Mouse (Mus musculus) midbrain, embryonic 13.5 days (tissue): Measurements from ENCODE around the gene Mbd6. TPM values are rescaled to one million over a fixed set of nuclear protein-coding genes. Genes with fewer than 3 reads are reported as not detected.

Source experiments
- ATAC-seq: fragments of 200-750 bp; cut with Nextera tagmentation; 2 replicates; pipeline ENCODE4 v1.8.0; 2017; ENCODE audit warnings: mild to moderate bottlenecking, moderate TSS enrichment, moderate library complexity
- H3K27ac ChIP-seq: fragments of 300-500 bp; sonication (generic); 2 replicates; pipeline ENCODE4 v1.5.1; 2015; ENCODE audit warnings: inconsistent platforms, mild to moderate bottlenecking, moderate library complexity
- H3K27me3 ChIP-seq: fragments of 300-500 bp; sonication (generic); 2 replicates; pipeline ENCODE4 v1.6.1; 2015; ENCODE audit warnings: mild to moderate bottlenecking, inconsistent platforms
- H3K36me3 ChIP-seq: fragments of 300-500 bp; sonication (generic); 2 replicates; pipeline ENCODE4 v1.6.1; 2015; ENCODE audit warnings: mild to moderate bottlenecking, inconsistent platforms
- H3K4me1 ChIP-seq: fragments of 300-500 bp; sonication (generic); replicated peaks from 2 replicates; pipeline ENCODE4 v1.6.1; 2015; ENCODE audit warnings: inconsistent platforms
- H3K4me2 ChIP-seq: fragments of 300-500 bp; sonication (generic); replicated peaks from 2 replicates; pipeline ENCODE4 v1.6.1; 2015; ENCODE audit warnings: moderate library complexity, mild to moderate bottlenecking, inconsistent platforms
- H3K4me3 ChIP-seq: fragments of 300-500 bp; sonication (generic); replicated peaks from 2 replicates; pipeline ENCODE4 v1.5.1; 2015; ENCODE audit warnings: mild to moderate bottlenecking, inconsistent platforms
- H3K9ac ChIP-seq: fragments of 300-500 bp; sonication (generic); replicated peaks from 2 replicates; pipeline ENCODE4 v1.6.1; 2015; ENCODE audit warnings: mild to moderate bottlenecking, inconsistent platforms
- H3K9me3 ChIP-seq: fragments of 300-500 bp; sonication (generic); 2 replicates; pipeline ENCODE4 v1.6.1; 2016; ENCODE audit warnings: mild to moderate bottlenecking, inconsistent platforms
- WGBS: fragments of 180-500 bp; shearing (Covaris S2); methylation state at CpG from one replicate; pipeline ENCODE4 v1.1.7; 2015; 5-methylcytosine and 5-hydroxymethylcytosine counted together
- polyA plus RNA-seq: library from polyadenylated mRNA; unstranded; fragments of >200 nt; fragmentation: Nextera tagmentation; extraction: Ambion mirVana; gene quantifications from 2 replicates; pipeline ENCODE4 v1.2.1, GENCODE M21; 2015

Gene Mbd6
- polyA plus RNA-seq, 1 experiment from 2014 or later: 16.5 TPM

DNA sequence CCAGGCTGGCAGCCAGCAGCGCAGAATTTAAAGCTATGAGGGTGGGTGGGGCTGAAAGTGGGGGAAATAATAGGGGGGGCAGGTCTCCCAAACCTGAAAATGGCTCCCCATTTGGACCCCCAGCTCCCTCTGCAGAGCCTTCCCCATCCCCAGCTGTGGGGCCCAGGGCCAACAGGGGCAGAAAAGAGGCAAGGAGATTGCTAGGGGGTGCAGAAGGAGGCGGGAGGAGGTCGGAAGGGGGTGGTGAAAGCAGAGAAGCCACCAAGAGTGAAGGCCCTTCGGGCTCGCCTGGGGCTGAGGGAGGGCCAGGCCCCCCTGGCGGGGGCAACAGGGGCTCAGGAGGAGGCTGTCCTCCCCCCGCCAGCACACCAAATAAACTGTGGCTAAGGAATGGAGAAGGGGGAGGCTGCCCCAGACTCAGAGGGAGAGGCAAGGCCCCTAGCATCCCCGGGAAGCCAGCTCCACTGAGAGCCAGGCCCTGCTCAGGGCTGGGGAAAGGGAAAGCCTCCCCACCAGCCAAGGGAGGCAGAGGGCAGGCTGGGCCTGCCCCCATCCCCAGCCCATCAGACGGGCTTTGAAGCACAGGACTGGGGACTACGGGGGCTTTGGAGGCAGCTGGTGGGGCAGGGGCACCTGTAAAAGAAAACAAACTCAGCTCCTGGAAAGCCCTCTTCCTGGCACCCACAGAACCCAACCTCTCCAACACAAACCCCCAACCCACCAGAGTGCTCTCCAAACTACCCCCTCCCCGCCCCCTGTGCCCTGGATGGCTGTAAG, 3.9 kb downstream of the Mbd6 start:
- Histone ChIP-seq H3K4me3 (no peak overlapping the region), H3K27ac (0 out of 2 replicates have a peak overlapping the region, but pooled peaks have one; percentile 4), H3K9ac (peak overlapping the region; percentile 82; the same call in 1 of the 2 replicates), H3K9me3 (no peaks in the 10 kb centered on the region), H3K36me3 (peaks cover 74% of the 10 kb centered on the region), H3K4me2 (no peak overlapping the region), H3K27me3 (no peaks in the 10 kb centered on the region), H3K4me1 (peaks cover 47% of the 10 kb centered on the region)
- 66% methylated on average over 10 of the region's 11 CpGs for WGBS
- no peak for ATAC-seq

DNA sequence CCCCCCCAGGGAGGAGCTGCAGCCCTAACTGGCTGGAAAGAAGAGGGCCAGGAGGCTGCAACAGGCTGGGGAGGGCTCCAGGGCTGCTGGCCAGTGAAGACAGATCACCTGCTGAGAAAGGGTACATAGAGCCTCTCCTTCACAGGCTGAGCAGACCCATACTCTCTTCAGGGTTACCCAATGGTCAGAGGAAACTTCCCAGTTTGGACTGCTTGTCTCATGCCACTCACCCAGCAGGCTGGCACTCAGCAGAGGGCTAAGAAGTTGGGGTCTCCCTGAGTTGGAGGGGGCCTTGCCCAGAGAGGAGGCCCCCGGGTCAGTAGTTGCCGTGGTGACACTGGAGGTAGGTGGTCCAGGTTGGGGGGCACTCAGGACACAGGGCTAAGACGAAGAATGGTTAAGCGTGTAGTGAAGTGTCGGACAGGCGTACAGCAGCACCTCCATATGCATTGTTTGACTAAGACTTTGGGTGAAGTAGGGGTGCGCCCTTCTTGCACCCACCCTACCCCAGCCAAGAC, 4.7 kb downstream of the Mbd6 start:
- H3K4me1 ChIP-seq: peaks cover 40% of the 10 kb centered on the region
- 88% methylated on average over 7 of the region's 7 CpGs for WGBS
- no peak for ATAC-seq
- H3K9ac ChIP-seq: no peak overlapping the region
- no peak overlapping the region for H3K27ac ChIP-seq
- no peaks in the 10 kb centered on the region for H3K9me3 ChIP-seq
- H3K4me3 ChIP-seq: no peak overlapping the region
- peaks cover 81% of the 10 kb centered on the region for H3K36me3 ChIP-seq
- H3K27me3 ChIP-seq: no peaks in the 10 kb centered on the region
- H3K4me2 ChIP-seq: no peak overlapping the region

DNA sequence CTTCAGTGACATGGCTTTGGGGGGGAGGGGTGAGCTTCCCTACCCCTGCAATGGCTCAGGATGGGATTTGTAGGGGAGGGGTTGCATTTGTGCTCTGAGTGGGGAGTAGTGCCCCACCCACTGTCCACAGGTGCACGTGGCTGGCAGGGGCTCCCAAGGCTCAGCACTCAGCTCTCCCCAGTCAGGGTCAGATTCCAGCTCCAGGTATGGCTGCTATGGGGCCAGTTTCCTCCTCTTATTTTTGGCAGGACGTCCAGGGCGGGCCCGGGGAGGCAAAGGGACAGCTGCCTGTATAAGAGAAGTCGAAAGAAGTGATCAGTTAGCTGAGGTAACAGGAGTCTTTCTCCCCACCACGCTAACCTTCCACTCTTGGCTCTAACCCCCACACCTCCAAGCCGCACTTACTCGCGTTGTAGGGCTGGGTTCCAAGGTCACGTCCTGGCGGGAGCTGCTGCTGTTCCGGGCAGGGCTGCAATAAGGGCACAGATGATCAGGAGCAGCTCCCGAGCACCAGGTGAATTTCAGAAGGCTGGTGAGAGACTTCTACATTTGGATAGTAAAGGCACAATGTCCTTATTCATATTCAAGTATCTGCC, 6.1 kb downstream of the Mbd6 start:
- Histone ChIP-seq H3K27me3 (no peaks in the 10 kb centered on the region), H3K4me2 (no peak overlapping the region), H3K36me3 (peaks cover 96% of the 10 kb centered on the region), H3K4me3 (no peak overlapping the region), H3K9ac (no peak overlapping the region), H3K27ac (0 out of 2 replicates have a peak overlapping the region, but pooled peaks have one; percentile 45), H3K9me3 (no peaks in the 10 kb centered on the region), H3K4me1 (peaks cover 34% of the 10 kb centered on the region)
- no peak for ATAC-seq
- WGBS: 89% methylated on average over 13 of the region's 13 CpGs

DNA sequence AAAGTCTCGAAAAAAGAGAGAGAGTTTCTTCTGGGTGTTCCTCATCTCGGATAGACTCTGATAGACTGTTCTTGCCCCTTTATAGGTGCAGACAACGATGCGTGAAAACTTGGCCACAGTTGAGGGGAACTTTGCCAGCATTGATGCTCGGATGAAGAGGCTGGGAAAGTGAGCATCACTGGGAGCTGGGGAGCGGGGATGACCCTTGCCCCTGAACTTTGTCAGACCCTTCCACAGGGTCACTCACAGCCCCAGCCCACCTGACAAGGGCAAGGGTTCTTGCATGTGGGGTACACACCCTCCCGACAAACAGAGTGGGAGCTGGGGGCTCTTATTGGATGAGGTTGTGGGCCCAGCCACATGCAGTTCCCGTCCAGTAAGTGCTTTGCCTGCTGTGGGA, 7.5 kb downstream of the Mbd6 start:
- H3K9me3 ChIP-seq: no peaks in the 10 kb centered on the region
- H3K4me3 ChIP-seq: no peak overlapping the region
- ATAC-seq: no peak
- H3K4me2 ChIP-seq: no peak overlapping the region
- peaks cover 20% of the 10 kb centered on the region for H3K4me1 ChIP-seq
- WGBS: 89% methylated on average over 8 of the region's 8 CpGs
- H3K9ac ChIP-seq: no peak overlapping the region
- H3K36me3 ChIP-seq: peaks cover 99% of the 10 kb centered on the region
- no peaks in the 10 kb centered on the region for H3K27me3 ChIP-seq
- H3K27ac ChIP-seq: no peak overlapping the region

DNA sequence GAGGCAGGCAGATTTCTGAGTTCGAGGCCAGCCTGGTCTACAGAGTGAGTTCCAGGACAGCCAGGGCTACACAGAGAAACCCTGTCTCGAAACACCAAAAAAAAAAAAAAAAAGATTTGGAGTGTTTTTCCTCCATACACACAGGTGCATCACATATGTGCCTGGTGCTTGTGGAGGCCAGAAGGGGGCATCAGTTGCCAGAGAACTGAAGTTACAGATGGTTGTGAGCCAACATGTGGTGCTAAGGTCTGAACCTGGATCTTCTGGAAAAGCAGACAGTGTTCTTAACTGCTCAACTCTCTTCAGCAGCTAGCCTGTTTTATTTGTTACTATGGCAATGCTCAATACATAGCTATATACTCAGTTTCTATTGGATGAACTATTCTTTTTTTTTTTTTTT, 9.1 kb downstream of the Mbd6 start:
- Histone ChIP-seq H3K4me1 (peaks cover 4% of the 10 kb centered on the region; the same call in 1 of the 2 replicates), H3K9me3 (no peaks in the 10 kb centered on the region), H3K4me2 (no peak overlapping the region), H3K27me3 (no peaks in the 10 kb centered on the region), H3K4me3 (no peak overlapping the region), H3K27ac (no peak overlapping the region), H3K9ac (no peak overlapping the region), H3K36me3 (peaks cover 99% of the 10 kb centered on the region)
- ATAC-seq: no peak
- WGBS: 95% methylated on average over 2 of the region's 2 CpGs

DNA sequence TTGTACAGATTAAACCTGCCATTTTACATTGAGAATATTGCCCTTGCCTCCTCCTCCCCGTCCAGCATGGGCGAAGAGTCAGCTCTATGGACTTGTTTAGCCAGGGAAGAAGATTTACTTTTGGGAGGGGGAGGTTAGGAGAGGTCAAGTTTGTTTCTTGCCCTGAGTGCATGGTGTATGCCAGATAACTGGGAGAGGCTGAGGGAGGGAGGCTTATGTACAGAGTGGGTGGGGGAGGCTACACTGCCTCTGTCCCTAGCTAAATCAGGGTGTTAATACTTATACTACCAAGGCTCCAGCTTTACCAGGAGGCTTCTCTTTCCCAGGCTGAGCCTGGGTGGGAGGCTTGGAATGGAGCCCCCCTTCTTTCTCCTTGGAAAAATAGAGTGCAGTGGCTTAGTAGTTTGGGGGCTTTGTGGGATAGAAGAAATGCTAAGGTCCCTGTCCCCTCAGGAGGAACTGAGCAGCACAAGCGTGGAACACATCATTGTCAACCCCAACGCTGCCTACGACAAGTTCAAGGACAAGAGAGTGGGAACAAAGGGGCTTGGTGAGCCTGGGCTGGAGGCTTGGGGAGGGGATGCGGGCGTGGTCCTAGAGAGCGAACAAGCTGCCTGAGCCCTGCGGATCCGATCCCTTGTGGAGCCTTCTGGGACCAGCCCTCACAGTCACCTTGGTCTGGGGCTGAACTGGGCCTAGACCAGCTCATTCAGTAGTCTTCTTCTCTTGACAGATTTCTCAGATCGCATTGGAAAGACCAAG, 14.4 kb downstream of the Mbd6 start:
- Histone ChIP-seq H3K36me3 (peaks cover 96% of the 10 kb centered on the region), H3K4me1 (peaks cover 10% of the 10 kb centered on the region), H3K9me3 (no peaks in the 10 kb centered on the region), H3K4me3 (no peak overlapping the region), H3K4me2 (no peak overlapping the region), H3K27ac (no peak overlapping the region), H3K9ac (no peak overlapping the region), H3K27me3 (no peaks in the 10 kb centered on the region)
- 81% methylated on average over 11 of the region's 11 CpGs for WGBS
- ATAC-seq: no peak

DNA sequence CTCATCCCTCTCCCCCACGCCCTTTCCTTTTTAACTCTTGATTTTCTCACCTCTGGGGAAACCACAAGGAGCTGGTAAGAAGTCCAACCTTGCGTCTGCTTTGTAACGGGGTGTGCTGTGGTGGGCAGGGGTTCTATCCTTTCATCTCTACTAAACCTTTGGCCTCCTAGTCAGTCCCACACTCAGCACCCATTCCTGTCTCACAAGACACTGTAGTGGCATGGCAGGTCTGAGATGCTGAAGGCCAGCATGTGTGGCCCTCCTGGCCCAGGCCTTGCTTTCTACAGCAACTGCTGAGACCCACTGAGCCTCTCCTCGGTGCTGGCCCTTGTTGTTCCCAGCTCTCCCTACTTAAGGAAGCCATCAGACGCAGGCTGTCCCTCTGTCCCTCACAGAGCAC, 16.4 kb downstream of the Mbd6 start:
- H3K9me3 ChIP-seq: no peaks in the 10 kb centered on the region
- no peak overlapping the region for H3K9ac ChIP-seq
- H3K27ac ChIP-seq: no peak overlapping the region
- no peak overlapping the region for H3K4me3 ChIP-seq
- WGBS: 88% methylated on average over 5 of the region's 5 CpGs
- ATAC-seq: no peak
- H3K36me3 ChIP-seq: peaks cover 89% of the 10 kb centered on the region
- no peak overlapping the region for H3K4me2 ChIP-seq
- H3K4me1 ChIP-seq: peaks cover 31% of the 10 kb centered on the region
- H3K27me3 ChIP-seq: no peaks in the 10 kb centered on the region

DNA sequence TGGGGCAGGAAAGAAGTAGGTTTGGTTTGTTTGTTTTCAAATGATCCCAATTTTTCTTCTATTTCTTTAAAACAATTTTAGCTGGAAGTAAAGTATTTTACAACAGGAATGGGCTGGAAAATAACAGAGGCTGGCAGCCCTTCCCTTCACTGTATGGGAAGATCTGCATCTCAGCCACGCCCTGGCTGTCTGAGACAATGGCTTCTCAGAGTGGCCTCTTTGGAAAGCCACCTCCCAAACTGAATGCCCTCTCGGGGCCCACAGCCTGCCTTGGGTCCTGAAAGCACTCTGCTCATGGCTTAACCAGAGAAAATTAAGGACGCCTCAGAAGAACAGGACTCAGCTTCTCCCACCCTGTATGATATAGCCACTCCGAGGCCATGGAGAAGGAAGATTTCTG, 18.9 kb downstream of the Mbd6 start:
- no peaks in the 10 kb centered on the region for H3K9me3 ChIP-seq

DNA sequence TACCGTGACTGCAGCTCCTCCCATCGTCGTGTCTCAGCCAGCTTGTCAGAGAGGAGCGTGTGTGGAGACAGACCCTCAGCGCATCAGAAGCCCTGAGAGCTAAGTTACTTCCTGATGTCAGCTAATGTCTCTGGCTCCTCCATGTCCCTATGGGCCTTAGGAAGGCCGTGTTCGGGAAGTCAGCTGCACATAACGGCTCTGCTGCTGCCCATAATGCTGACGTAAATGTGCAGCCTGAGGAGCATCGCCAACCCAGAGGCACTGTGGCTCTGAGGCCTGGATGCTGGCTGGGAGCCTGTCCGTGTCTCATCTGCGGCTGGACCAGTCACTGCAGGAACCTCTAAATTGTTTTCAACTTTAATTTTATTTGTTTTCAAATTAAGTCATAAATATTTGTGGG, 19.8 kb downstream of the Mbd6 start:
- no peaks in the 10 kb centered on the region for H3K9me3 ChIP-seq
- 86% methylated on average over 12 of the region's 12 CpGs for WGBS
- peaks cover 10% of the 10 kb centered on the region for H3K27me3 ChIP-seq
- H3K4me1 ChIP-seq: peaks cover 37% of the 10 kb centered on the region
- H3K27ac ChIP-seq: no peak overlapping the region; the same call in 1 of the 2 replicates
- H3K4me3 ChIP-seq: no peak overlapping the region
- H3K36me3 ChIP-seq: peaks cover 55% of the 10 kb centered on the region
- H3K9ac ChIP-seq: peak overlapping the region; percentile 39; the same call in 1 of the 2 replicates
- ATAC-seq: no peak
- H3K4me2 ChIP-seq: 0 out of 2 replicates have a peak overlapping the region, but pooled peaks have one; percentile 5

More for the DNA sequence above, 18.9 kb downstream of the Mbd6 start:
- peaks cover 37% of the 10 kb centered on the region for H3K4me1 ChIP-seq
- H3K36me3 ChIP-seq: peaks cover 64% of the 10 kb centered on the region
- no peak overlapping the region for H3K27ac ChIP-seq
- peak overlapping the region; percentile 41; the same call in 1 of the 2 replicates for H3K9ac ChIP-seq
- H3K4me2 ChIP-seq: no peak overlapping the region
- WGBS: 77% methylated on average over 4 of the region's 4 CpGs
- no peak overlapping the region for H3K4me3 ChIP-seq
- peaks cover 2% of the 10 kb centered on the region; the same call in 1 of the 2 replicates for H3K27me3 ChIP-seq
- no peak for ATAC-seq

DNA sequence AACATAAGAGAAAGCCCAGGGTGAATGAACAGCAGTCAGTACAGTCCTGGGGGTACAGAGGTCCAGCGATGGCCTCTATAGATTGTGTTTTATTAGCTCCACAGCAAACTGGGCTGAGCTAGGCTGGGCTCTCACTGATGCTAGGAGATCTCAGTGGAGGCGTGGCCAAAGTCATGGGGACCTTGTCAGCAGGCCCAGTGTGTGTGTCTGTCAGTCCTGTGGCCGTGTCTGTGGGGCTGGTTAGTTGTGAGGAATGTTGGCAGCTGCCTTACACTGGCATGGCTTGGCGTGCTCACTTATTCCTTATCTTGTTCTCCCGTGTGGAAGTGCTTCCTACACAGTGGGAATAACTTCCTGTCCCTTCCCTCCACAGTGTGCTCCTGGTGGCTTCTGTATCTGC, 20.4 kb downstream of the Mbd6 start:
- H3K4me2 ChIP-seq: 0 out of 2 replicates have a peak overlapping the region, but pooled peaks have one; percentile 9
- H3K36me3 ChIP-seq: peaks cover 49% of the 10 kb centered on the region
- H3K9me3 ChIP-seq: no peaks in the 10 kb centered on the region
- H3K27ac ChIP-seq: no peak overlapping the region
- H3K4me3 ChIP-seq: no peak overlapping the region
- WGBS: 84% methylated on average over 5 of the region's 5 CpGs
- peak overlapping the region; percentile 39; the same call in 1 of the 2 replicates for H3K9ac ChIP-seq
- no peak for ATAC-seq
- peaks cover 40% of the 10 kb centered on the region for H3K4me1 ChIP-seq
- peaks cover 12% of the 10 kb centered on the region for H3K27me3 ChIP-seq

DNA sequence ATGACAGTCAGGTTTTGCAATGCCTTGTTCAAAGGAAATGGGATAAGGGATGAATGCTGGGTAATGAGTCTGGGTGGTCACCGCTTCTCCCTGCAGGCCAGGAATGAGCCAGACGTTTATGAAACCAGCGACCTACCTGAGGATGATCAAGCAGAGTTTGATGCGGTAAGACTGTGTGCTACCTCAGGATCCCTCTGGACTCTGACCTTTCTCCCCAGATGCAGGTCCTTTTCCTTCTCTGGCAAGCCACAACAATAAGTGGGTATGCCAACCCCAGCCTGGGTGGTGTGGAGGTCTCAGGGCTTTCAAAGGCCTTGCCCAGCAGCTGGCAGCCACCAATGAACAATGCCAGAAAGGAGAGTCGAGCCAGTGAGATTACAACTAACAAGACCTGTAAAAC, 21.5 kb downstream of the Mbd6 start:
- peaks cover 38% of the 10 kb centered on the region for H3K36me3 ChIP-seq
- H3K4me1 ChIP-seq: peaks cover 43% of the 10 kb centered on the region
- H3K27me3 ChIP-seq: peaks cover 12% of the 10 kb centered on the region
- H3K9me3 ChIP-seq: no peaks in the 10 kb centered on the region
- peak overlapping the region; percentile 100 for H3K9ac ChIP-seq
- H3K4me2 ChIP-seq: peak overlapping the region; percentile 92
- WGBS: 72% methylated on average over 5 of the region's 5 CpGs
- ATAC-seq: no peak
- H3K4me3 ChIP-seq: peak overlapping the region; percentile 97
- H3K27ac ChIP-seq: peak overlapping the region; percentile 35
